Mouse (Mus musculus): ENCODE measurements around the gene Mrpl34. TPM values are rescaled to one million over a fixed set of nuclear protein-coding genes. Genes with fewer than 3 reads are reported as not detected.

The Mrpl34 gene
- polyA plus RNA-seq, 1 experiment from 2014 or later = 180 TPM

- Histone ChIP-seq H3K4me1 (ENCODE audit: control insufficient read depth, insufficient read depth, low read length) (no peaks in the 10 kb centered on the region), H3K27ac (replicated peaks; ENCODE audit: low read depth, low read length) (no peak overlapping the region), H3K4me2 (ENCODE audit: low read depth, low read length) (no peak overlapping the region), H3K9me3 (replicated peaks; ENCODE audit: control insufficient read depth, low read length) (no peaks in the 10 kb centered on the region), H3K9ac (replicated peaks; ENCODE audit: low read length) (no peak overlapping the region), H3K27me3 (ENCODE audit: control insufficient read depth, insufficient read depth, low read length) (no peaks in the 10 kb centered on the region), H3K36me3 (replicated peaks; ENCODE audit: control insufficient read depth, insufficient read depth, low read depth, low read length) (no peaks in the 10 kb centered on the region), H3K4me3 (ENCODE audit: low read depth, low read length) (no peak overlapping the region)
- DNase-seq (ENCODE audit: low spot score) (no peak), ATAC-seq (replicated peaks; ENCODE audit: insufficient number of reproducible peaks, low FRiP score, low TSS enrichment, low read depth) (no peak)
- 76% methylated on average over 2 of the region's 2 CpGs for WGBS
Measured at GRCm38 (mm10) chr8:71452669-71453068, 12.1 kb upstream of the Mrpl34 start.

- Histone ChIP-seq H3K4me1 (ENCODE audit: control insufficient read depth, insufficient read depth, low read length) (no peaks in the 10 kb centered on the region), H3K9ac (replicated peaks; ENCODE audit: low read length) (no peak overlapping the region), H3K27me3 (ENCODE audit: control insufficient read depth, insufficient read depth, low read length) (no peaks in the 10 kb centered on the region), H3K27ac (replicated peaks; ENCODE audit: low read depth, low read length) (no peak overlapping the region), H3K9me3 (replicated peaks; ENCODE audit: control insufficient read depth, low read length) (no peaks in the 10 kb centered on the region), H3K4me2 (ENCODE audit: low read depth, low read length) (no peak overlapping the region), H3K36me3 (replicated peaks; ENCODE audit: control insufficient read depth, insufficient read depth, low read depth, low read length) (no peaks in the 10 kb centered on the region), H3K4me3 (ENCODE audit: low read depth, low read length) (no peak overlapping the region)
- ATAC-seq (replicated peaks; ENCODE audit: insufficient number of reproducible peaks, low FRiP score, low TSS enrichment, low read depth) = no peak
- no peak for DNase-seq (ENCODE audit: low spot score)
- WGBS = 75% methylated on average over 8 of the region's 8 CpGs
Measured at GRCm38 (mm10) chr8:71454668-71455067, 10.1 kb upstream of the Mrpl34 start.

- 40% methylated on average over 22 of the region's 22 CpGs for WGBS
- Histone ChIP-seq H3K4me3 (ENCODE audit: low read depth, low read length) (no peak overlapping the region), H3K36me3 (replicated peaks; ENCODE audit: control insufficient read depth, insufficient read depth, low read depth, low read length) (no peaks in the 10 kb centered on the region; the same call in 1 of the 2 replicates), H3K27me3 (ENCODE audit: control insufficient read depth, insufficient read depth, low read length) (no peaks in the 10 kb centered on the region), H3K27ac (replicated peaks; ENCODE audit: low read depth, low read length) (no peak overlapping the region), H3K9ac (replicated peaks; ENCODE audit: low read length) (no peak overlapping the region), H3K9me3 (replicated peaks; ENCODE audit: control insufficient read depth, low read length) (no peaks in the 10 kb centered on the region), H3K4me1 (ENCODE audit: control insufficient read depth, insufficient read depth, low read length) (no peaks in the 10 kb centered on the region), H3K4me2 (ENCODE audit: low read depth, low read length) (no peak overlapping the region)
- DNase-seq (ENCODE audit: low spot score) (no peak), ATAC-seq (replicated peaks; ENCODE audit: insufficient number of reproducible peaks, low FRiP score, low TSS enrichment, low read depth) (no peak)
Measured at GRCm38 (mm10) chr8:71456906-71457305, 7.9 kb upstream of the Mrpl34 start.

- ATAC-seq (replicated peaks; ENCODE audit: insufficient number of reproducible peaks, low FRiP score, low TSS enrichment, low read depth) (no peak), DNase-seq (ENCODE audit: low spot score) (no peak)
- H3K4me3 ChIP-seq (ENCODE audit: low read depth, low read length) = no peak overlapping the region
- peaks cover 2% of the 10 kb centered on the region; the same call in 1 of the 2 replicates for H3K4me1 ChIP-seq (ENCODE audit: control insufficient read depth, insufficient read depth, low read length)
- H3K36me3 ChIP-seq (replicated peaks; ENCODE audit: control insufficient read depth, insufficient read depth, low read depth, low read length) = no peaks in the 10 kb centered on the region; the same call in 1 of the 2 replicates
- 82% methylated on average over 20 of the region's 20 CpGs for WGBS
- no peaks in the 10 kb centered on the region for H3K27me3 ChIP-seq (ENCODE audit: control insufficient read depth, insufficient read depth, low read length)
- no peak overlapping the region for H3K9ac ChIP-seq (replicated peaks; ENCODE audit: low read length)
- H3K9me3 ChIP-seq (replicated peaks; ENCODE audit: control insufficient read depth, low read length) = no peaks in the 10 kb centered on the region
- H3K27ac ChIP-seq (replicated peaks; ENCODE audit: low read depth, low read length) = no peak overlapping the region
- no peak overlapping the region for H3K4me2 ChIP-seq (ENCODE audit: low read depth, low read length)
Measured at GRCm38 (mm10) chr8:71457659-71458270, 7.0 kb upstream of the Mrpl34 start.

- H3K4me1 ChIP-seq (ENCODE audit: control insufficient read depth, insufficient read depth, low read length) = peaks cover 7% of the 10 kb centered on the region
- no peak for DNase-seq (ENCODE audit: low spot score)
- 91% methylated on average over 6 of the region's 6 CpGs for WGBS
- H3K27ac ChIP-seq (replicated peaks; ENCODE audit: low read depth, low read length) = no peak overlapping the region
- H3K9me3 ChIP-seq (replicated peaks; ENCODE audit: control insufficient read depth, low read length) = no peaks in the 10 kb centered on the region
- no peaks in the 10 kb centered on the region for H3K27me3 ChIP-seq (ENCODE audit: control insufficient read depth, insufficient read depth, low read length)
- H3K9ac ChIP-seq (replicated peaks; ENCODE audit: low read length) = no peak overlapping the region
- H3K4me3 ChIP-seq (ENCODE audit: low read depth, low read length) = no peak overlapping the region
- no peaks in the 10 kb centered on the region; the same call in 1 of the 2 replicates for H3K36me3 ChIP-seq (replicated peaks; ENCODE audit: control insufficient read depth, insufficient read depth, low read depth, low read length)
- no peak overlapping the region for H3K4me2 ChIP-seq (ENCODE audit: low read depth, low read length)
- no peak for ATAC-seq (replicated peaks; ENCODE audit: insufficient number of reproducible peaks, low FRiP score, low TSS enrichment, low read depth)
Measured at GRCm38 (mm10) chr8:71460716-71461115, 4.0 kb upstream of the Mrpl34 start.

- Histone ChIP-seq H3K4me3 (ENCODE audit: low read depth, low read length) (no peak overlapping the region), H3K9ac (replicated peaks; ENCODE audit: low read length) (no peak overlapping the region), H3K4me2 (ENCODE audit: low read depth, low read length) (no peak overlapping the region; the same call in 1 of the 2 replicates)
Measured at GRCm38 (mm10) chr8:71461152-71461840, 3.5 kb upstream of the Mrpl34 start.

GRCm38 (mm10) chr8:71462191-71462590 is 2.6 kb upstream of the Mrpl34 start:
- ATAC-seq (replicated peaks; ENCODE audit: insufficient number of reproducible peaks, low FRiP score, low TSS enrichment, low read depth) = no peak
- Histone ChIP-seq H3K27me3 (ENCODE audit: control insufficient read depth, insufficient read depth, low read length) (no peaks in the 10 kb centered on the region), H3K27ac (replicated peaks; ENCODE audit: low read depth, low read length) (no peak overlapping the region), H3K4me1 (ENCODE audit: control insufficient read depth, insufficient read depth, low read length) (peaks cover 7% of the 10 kb centered on the region), H3K9me3 (replicated peaks; ENCODE audit: control insufficient read depth, low read length) (no peaks in the 10 kb centered on the region), H3K4me2 (ENCODE audit: low read depth, low read length) (peak overlapping the region; percentile 82), H3K4me3 (ENCODE audit: low read depth, low read length) (peak overlapping the region; percentile 74), H3K36me3 (replicated peaks; ENCODE audit: control insufficient read depth, insufficient read depth, low read depth, low read length) (no peaks in the 10 kb centered on the region; the same call in 1 of the 2 replicates), H3K9ac (replicated peaks; ENCODE audit: low read length) (peak overlapping the region; percentile 75)
- no peak for DNase-seq (ENCODE audit: low spot score)
- 74% methylated on average over 4 of the region's 4 CpGs for WGBS

More at GRCm38 (mm10) chr8:71461152-71461840, 3.5 kb upstream of the Mrpl34 start:
- WGBS = 74% methylated on average over 46 of the region's 47 CpGs
- H3K9me3 ChIP-seq (replicated peaks; ENCODE audit: control insufficient read depth, low read length) = no peaks in the 10 kb centered on the region
- DNase-seq (ENCODE audit: low spot score) (no peak), ATAC-seq (replicated peaks; ENCODE audit: insufficient number of reproducible peaks, low FRiP score, low TSS enrichment, low read depth) (no peak)
- H3K27ac ChIP-seq (replicated peaks; ENCODE audit: low read depth, low read length) = no peak overlapping the region
- H3K36me3 ChIP-seq (replicated peaks; ENCODE audit: control insufficient read depth, insufficient read depth, low read depth, low read length) = no peaks in the 10 kb centered on the region; the same call in 1 of the 2 replicates
- H3K4me1 ChIP-seq (ENCODE audit: control insufficient read depth, insufficient read depth, low read length) = peaks cover 7% of the 10 kb centered on the region
- no peaks in the 10 kb centered on the region for H3K27me3 ChIP-seq (ENCODE audit: control insufficient read depth, insufficient read depth, low read length)

- Histone ChIP-seq H3K4me3 (ENCODE audit: low read depth, low read length) (peak overlapping the region; percentile 74), H3K4me2 (ENCODE audit: low read depth, low read length) (peak overlapping the region; percentile 82), H3K27me3 (ENCODE audit: control insufficient read depth, insufficient read depth, low read length) (no peaks in the 10 kb centered on the region), H3K27ac (replicated peaks; ENCODE audit: low read depth, low read length) (no peak overlapping the region; the same call in 1 of the 2 replicates), H3K9ac (replicated peaks; ENCODE audit: low read length) (peak overlapping the region; percentile 75), H3K36me3 (replicated peaks; ENCODE audit: control insufficient read depth, insufficient read depth, low read depth, low read length) (no peaks in the 10 kb centered on the region; the same call in 1 of the 2 replicates), H3K9me3 (replicated peaks; ENCODE audit: control insufficient read depth, low read length) (no peaks in the 10 kb centered on the region), H3K4me1 (ENCODE audit: control insufficient read depth, insufficient read depth, low read length) (peaks cover 7% of the 10 kb centered on the region)
- 5% methylated on average over 16 of the region's 16 CpGs for WGBS
- DNase-seq (ENCODE audit: low spot score) (peak; percentile 44), ATAC-seq (replicated peaks; ENCODE audit: insufficient number of reproducible peaks, low FRiP score, low TSS enrichment, low read depth) (no peak)
Measured at GRCm38 (mm10) chr8:71462786-71463185, 2.0 kb upstream of the Mrpl34 start.

Measured in embryonic facial prominence, embryonic 11.5 days (tissue).